Mouse (Mus musculus): Measurements from ENCODE around the gene Col1a1.

Gene Col1a1

DNA sequence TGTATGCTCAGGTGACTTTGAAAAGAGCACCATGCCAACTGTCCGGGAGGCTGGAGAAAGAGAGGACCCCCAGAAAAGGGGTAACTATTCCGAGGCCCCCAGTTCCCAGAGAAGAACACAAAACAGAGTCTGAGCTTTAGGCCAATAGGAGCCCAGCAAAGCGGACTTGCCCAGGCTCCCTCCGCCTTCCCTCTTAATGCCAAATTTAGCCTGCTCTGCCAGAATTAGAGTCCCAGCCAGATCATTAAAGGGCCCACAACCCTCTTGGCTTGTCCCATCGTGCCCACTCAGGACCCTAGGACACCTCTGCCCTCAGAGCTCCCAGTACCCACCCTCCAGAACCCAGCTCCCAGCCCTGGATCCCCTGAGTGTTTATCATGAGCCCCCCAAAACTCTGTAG, 36.9 kb downstream of the Col1a1 start:
- DNase-seq (ENCODE audit: inconsistent age in 2 of 2, low spot score in 1 of 2), result no peak

DNA sequence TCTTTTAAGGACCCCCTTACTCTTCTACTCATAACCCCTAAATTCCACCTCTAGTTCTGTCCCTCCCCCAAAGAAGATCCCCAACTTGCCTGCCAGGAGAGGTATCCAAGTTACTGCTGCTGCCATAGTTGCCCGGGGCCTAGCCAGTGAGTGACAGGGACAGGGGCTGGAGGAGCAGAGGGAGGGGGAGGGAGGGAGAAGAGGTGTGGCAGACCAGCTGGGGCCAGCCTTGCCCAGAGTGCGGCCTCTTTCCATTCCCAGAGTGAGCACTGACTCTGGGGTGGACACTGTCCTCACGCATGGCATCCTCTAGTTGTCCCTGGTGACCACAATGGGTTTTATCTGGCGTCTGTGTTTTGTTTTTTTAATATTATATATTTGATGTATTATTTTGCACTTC, 37.3 kb downstream of the Col1a1 start:
- no peak for DNase-seq (ENCODE audit: inconsistent age in 2 of 2, low spot score in 1 of 2)

DNA sequence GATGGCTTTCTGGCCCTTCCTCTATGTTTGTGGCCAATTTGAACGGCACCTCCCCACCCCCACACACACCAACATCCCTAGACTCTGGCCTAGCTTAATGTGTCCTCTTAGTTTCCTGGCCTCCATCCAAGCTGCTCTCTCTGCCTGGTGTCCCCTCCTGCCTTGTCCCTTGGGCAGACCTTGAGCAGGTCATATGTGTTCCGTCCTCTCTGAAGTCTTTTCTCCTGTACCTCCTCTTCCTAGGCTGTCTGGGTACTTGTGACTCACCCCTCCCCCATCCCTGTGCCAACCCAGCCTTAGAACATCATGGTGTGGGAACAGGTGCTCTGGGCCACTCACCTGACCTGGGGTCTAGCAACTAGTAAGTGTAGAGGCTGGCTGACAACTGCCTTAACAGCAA, 38.9 kb downstream of the Col1a1 start:
- DNase-seq (ENCODE audit: inconsistent age in 2 of 2, low spot score in 1 of 2), result peak in 1 of 2 experiments; percentile 26

DNA sequence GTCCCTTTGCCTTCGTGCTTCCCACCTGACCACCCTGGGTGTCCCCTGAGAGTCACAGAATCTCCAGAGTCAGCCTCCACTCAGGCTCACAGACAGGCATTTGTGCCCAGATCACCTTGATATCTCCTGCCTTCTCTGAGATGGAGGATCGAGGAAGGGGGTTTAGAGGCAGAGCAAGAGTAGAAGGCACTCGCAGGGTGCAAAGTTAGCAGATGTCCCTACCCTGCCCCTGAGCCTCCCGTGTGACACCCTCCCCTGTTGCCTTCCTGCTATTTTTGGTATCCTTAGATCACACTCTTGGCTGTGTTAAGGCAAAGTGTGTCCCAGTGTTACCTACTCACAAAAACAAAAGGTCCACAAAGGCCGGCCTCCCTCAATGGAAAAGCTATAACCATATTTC, 40.2 kb downstream of the Col1a1 start, which contains the start of gene Sgca:
Gene Sgca (minus strand): TSS at position 129 of the 400 bp plus-strand sequence.
- DNase-seq (ENCODE audit: inconsistent age in 2 of 2, low spot score in 1 of 2), result peak in 1 of 2 experiments; percentile 24

DNA sequence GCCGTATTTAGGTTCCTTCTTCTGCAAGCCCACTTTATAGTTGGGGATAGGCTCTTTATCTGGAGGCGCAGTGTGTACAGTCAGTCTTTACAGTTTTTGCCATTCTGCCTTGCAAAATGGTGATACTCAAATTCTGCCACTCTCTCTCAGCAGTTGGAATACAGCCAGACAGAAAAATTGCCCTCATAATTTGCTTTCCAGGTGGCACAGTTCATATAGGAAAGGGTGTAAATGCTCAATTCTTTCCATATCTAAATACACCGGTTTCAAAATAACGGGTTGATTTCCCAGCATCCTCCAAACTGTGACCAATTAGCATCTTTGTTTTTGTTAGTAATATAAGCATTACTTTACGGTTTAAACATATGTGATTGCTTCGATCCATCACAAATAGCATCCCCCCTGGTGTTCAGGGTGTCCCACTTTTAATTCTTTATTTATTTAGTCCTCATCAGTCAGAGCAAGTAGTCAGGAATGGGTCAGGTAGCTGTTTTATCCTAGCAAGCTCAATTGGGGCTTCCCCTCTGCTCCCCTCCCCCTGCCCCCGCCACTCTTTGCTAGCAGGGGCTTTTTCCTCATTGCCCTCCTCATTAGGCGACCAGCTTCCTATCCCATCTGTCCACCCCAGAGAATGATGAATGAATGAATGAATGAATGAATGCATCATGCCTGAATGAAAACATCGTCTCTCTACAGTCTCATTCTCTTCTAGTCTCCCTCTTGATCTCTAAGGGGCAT, 42.3 kb downstream of the Col1a1 start:
- DNase-seq (ENCODE audit: inconsistent age in 2 of 2, low spot score in 1 of 2), result peak in 1 of 2 experiments; percentile 30

DNA sequence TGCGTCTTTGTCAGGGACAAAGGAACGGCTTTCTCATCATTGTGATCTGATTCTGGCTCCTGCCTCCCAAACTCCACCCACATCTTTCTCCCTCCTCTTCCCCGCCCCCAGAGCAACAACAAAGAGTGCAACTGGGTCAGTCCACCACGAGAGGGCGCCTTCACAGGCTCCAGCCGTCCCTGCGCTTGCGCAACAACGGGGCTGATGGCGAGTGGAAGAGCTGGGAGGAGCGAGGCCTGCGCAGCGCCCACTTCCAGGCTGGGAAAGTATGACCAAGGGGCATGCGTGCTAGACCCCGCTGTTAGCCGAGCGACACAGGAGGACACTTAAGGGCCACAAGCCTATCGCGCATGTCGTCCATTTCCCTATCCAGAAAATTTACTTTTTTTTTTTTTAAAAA, 42.9 kb downstream of the Col1a1 start:
- DNase-seq (ENCODE audit: inconsistent age in 2 of 2, low spot score in 1 of 2), result peak; percentile 98 to 99

DNA sequence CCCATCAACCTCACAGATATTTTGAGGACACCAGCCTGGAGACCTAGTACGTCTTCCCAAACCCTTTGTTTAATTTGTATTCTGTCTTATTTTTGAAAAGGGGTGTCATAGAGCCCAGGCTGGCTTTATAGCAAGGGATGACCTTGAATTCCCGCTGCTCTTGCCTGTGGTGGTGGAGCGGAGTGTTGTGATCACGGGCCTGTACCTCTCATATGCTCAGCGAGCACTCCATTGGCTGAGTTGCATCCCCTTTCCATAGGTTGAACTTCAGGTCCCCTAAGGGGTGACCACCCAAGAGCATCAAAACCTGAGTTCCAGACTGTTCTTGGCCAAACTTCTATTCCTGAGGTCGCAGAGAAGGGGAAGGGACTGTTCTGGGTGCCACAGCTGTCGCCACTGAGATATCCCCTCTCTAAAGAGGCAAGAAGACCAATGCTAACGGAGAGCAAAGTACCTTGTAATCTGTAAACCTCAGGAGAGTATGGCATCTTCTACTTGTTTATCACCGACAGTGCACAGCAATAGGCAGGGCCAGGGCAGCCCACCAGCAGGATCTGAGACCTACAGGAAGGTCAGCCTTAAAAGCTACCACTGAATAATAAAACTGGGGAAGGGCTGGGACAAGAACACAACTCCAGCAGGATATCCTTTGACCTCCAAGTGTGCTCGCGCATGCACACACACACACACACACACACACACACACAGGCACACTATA, 43.6 kb downstream of the Col1a1 start:
- peak in 1 of 2 experiments; percentile 27 for DNase-seq (ENCODE audit: inconsistent age in 2 of 2, low spot score in 1 of 2)

DNA sequence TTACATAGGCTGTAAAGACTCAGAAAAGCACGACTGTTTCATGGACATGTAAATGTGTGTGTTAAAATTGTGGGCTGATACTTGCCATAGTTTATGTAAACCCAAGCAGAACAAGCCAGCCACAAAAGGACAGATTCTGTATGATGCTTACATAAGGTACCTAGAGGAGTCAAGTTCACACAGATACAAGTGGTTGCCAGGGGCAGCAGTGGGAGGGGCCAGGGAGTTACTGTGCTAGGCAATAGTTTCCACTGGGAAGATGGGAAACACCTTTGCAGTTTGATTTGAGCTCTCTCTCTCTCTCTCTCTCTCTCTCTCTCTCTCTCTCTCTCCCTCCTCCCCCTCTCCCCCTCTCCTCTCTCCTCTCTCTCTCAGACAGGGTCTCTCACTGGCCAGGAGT, 49.1 kb downstream of the Col1a1 start:
- DNase-seq (ENCODE audit: inconsistent age in 2 of 2, low spot score in 1 of 2), result peak in 1 of 2 experiments; percentile 47

DNA sequence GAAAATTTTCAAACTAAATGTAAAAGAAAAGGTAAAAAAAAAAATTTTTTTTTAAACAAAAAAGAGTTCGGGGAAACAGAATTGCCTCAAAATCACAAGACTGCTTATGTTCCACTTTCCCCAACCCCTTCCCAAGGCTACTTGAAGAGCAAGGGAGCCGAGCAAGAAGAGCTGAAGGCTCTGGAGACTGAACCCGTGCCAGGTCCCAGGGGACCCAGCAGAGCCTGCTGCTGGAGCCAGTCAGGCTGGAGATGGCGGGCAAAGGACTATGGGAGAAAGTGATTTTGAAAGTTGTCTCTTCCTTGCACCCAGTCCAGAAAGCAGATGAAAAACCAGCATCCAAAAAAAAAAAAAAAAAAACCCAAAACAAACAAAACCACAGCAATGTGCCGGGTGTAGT, 49.8 kb downstream of the Col1a1 start:
- peak in 1 of 2 experiments; percentile 36 for DNase-seq (ENCODE audit: inconsistent age in 2 of 2, low spot score in 1 of 2)

DNA sequence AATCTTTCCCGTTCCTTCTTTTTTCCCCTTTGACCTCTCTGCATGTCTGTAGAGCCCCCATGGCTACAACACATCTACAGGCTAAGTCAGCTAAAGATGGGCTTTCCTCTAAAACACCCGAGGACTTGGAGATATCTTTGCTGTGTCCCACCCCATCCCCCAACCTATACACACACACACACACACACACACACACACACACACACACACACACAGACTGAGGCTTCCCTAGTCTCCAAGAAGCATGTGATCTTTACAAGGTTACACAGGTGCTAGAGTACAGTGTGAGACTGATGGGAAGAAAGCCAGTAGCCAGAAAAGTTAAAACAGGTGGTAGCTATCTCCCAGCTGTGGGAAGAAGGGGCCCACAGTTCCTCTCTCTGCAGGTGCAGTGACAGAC, 50.4 kb downstream of the Col1a1 start:
- no peak for DNase-seq (ENCODE audit: inconsistent age in 2 of 2, low spot score in 1 of 2)

DNA sequence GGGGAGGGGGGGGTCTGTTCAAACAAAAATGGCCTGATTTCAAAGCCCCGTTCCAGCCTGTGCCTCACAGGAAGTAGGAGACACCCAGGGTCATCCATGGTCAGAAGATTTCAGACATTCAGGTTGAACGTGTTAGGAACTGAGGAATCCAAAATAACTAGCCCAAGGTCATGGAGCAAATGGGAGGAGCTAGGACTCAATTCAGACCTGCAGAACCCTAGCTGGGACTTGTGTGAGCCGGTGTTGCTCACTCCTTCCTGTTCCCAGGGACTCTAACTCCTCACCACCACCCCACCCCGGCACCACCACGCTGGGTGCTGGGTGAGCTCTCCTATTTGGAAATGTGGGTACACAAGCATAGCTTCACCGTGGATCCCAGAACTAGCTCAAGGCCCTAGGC, 51.3 kb downstream of the Col1a1 start:
- DNase-seq (ENCODE audit: inconsistent age in 2 of 2, low spot score in 1 of 2), result peak; percentile 61 to 85

DNA sequence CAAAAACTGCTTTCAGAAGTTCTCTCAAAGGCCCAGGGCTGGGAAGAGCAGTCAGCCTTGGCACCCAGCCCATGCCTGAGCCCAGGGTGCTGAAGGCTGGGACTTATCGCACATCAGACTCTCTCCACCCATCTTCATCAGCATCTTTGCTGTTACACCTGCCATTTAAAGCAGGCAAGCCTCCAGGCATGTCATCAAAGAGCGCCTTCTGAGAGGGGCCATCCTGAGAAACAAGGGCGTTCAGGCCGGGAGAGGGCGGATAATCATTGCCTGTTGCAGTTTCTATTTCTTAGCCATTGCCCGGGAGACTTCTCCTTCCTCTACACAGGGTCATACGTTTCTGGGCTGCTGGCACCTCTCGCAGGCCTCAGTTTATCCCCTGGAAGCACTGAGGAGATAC, 51.8 kb downstream of the Col1a1 start:
- peak; percentile 60 to 74 for DNase-seq (ENCODE audit: inconsistent age in 2 of 2, low spot score in 1 of 2)

DNA sequence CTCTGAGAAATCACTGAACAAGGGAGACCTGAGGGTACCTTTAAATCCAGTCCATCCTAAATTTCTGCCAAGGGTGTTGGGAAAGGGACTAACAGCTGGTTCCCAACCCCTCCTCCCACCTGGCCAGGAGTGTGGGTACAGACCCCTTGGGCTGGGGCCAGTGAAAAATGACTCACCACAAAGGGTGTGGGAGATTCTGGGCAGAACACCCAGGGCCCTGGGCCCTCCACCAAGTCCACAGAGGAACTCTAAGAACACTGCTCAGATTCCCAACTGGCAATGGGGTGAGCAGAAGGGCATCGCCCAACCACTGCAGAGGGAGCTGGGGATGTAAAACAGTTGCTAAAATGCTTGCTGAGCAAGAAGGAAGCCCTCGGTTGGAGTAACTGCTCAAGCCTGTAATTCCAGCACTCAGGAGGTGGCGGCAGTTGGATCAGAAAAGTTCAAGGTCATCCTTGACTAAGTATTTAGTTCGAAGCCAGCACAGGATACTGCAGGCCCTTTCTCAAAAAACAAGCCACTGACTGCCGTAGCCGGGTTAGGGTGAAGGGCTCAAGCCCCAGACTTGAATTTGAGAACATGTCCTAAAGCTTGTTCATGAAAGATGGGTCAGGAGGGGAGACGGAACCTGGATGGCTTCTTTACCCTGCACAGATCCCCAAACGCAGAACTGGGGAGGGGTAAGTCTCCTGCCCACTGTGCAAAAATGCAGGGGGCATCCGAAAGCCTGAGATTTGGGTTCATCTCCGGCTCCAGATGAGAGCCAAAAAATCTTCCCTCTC, 52.9 kb downstream of the Col1a1 start:
- DNase-seq (ENCODE audit: inconsistent age in 2 of 2, low spot score in 1 of 2), result peak; percentile 58 to 76

DNA sequence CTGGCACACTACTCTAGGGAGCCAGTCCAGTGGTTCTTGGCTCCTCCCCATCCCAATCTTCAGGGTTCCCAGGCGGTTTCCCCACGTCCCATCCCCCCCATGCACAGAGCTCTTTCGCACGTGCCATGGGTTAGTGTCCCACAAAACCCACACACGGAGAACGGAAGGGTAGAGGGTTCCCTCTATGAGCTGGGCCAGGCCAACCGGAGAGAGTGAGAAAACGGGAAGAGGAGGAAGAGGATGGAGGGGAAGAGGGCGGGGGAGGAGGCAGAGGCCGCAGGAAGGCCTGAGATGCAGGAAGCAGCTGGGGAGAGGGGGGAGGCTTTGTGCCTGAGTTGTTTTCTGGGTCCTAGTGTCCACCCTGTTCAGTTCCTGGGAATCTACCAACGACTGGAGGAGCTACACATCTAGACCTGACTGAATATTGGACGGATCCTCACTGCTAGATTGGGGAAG, 53.6 kb downstream of the Col1a1 start:
- DNase-seq (ENCODE audit: inconsistent age in 2 of 2, low spot score in 1 of 2), result peak; percentile 87 to 95

DNA sequence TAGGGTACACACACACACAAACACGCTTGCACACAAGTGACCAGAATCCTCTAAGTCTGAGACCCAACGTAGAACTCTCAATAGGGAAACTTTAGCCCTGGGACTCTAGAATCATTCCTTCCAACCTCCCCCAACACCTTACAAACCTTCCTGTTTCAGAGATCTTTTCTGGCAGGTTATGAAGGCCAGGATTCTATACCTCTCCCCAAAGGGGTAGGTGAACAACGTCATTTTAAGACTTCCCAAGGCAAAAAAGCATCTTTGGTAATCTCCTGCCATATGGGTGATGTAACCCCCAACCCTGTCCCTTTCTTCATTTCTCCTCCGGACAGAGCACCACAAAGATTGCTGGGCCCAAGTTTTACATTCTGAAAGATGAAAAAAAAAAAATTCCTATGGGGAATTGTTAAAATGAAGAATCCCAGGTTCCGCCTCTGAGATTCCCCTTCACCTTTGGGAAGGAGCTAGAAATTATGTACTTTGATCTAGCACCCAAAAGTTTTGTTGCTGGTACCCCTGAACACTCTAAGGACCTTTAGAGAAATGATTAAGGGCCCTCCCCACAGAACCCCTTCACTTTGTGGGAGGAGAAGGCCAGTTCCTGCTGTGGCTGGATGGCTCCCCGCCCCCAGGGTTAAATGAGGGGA, 54.2 kb downstream of the Col1a1 start:
- DNase-seq (ENCODE audit: inconsistent age in 2 of 2, low spot score in 1 of 2), result no peak

DNA sequence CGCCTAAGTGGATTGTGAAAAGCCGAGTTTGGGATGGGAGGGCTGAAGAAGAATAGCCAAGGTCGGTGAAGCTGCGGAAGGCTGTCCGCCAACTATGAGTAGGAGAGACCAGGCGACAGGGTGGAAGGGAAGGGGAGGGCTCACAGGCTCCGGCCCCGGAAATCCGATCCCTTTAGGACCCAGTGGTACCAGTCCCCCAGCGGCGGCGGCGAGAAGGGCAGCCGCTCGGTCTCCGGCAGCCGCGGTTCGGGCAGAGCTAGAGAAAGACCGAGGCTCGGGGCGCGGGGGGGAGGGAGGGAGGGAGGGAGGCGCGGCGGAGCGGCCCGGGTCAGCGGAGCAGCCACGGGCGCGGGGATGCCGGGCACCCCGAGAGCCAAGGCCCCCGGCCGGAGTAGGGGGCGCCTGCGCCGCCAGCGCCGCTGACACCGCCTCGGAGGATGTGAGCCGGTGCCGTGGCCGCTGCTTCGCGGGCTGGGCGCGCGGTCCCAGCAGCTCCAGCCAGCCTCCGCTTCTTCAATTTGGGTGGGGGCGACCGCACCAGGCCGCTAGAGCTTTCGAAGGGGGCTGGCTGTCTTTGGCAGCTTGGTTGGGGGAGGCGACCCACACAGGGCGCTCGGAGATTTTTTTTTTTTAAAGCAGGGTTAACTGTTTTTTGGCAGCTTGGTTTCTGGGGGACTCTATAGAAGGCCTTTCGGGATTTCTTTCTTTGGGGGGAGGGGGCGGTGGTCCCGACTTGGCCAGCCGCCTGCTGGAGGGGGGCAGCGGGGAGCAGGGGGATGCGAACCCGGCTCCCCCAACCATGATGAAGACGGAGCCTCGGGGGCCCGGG, 54.9 kb downstream of the Col1a1 start, which contains the start of gene Ppp1r9b:
Gene Ppp1r9b (plus strand): TSS at position 287 of the 829 bp plus-strand sequence.
- DNase-seq (ENCODE audit: inconsistent age in 2 of 2, low spot score in 1 of 2), result peak; percentile 95 to 98

DNA sequence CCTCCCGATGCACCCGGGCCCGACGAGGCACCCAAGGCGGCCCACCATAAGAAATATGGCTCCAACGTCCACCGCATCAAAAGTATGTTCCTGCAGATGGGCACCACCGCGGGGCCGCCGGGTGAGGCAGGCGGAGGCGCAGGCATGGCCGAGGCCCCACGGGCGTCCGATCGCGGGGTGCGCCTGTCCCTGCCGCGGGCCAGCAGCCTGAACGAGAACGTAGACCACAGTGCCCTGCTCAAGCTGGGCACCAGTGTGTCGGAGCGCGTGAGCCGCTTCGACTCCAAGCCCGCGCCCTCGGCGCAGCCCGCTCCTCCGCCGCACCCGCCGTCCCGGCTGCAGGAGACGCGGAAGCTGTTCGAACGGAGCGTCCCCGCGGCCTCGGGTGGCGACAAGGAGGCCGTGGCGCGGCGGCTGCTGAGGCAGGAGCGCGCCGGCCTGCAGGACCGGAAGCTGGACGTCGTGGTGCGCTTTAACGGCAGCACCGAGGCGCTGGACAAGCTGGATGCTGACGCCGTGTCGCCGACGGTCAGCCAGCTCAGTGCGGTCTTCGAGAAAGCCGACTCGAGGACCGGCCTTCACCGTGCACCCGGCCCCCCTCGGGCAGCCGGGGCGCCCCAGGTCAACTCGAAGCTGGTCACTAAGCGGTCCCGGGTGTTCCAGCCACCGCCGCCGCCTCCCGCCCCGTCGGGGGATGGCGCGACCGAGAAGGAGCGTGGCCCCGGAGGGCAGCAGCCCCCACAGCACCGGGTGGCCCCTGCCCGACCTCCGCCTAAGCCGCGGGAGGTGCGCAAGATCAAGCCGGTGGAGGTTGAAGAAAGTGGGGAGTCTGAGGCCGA, 55.8 kb downstream of the Col1a1 start:
- peak; percentile 71 to 88 for DNase-seq (ENCODE audit: inconsistent age in 2 of 2, low spot score in 1 of 2)

DNA sequence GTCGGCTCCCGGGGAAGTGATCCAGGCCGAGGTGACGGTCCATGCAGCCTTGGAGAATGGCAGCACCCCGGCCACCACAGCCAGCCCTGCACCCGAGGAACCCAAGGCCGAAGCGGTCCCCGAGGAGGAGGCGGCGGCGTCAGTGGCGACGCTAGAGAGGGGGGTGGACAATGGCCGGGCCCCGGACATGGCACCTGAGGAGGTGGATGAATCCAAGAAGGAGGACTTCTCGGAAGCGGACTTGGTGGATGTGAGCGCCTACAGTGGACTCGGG, 56.4 kb downstream of the Col1a1 start:
- peak in 1 of 2 experiments; percentile 86 for DNase-seq (ENCODE audit: inconsistent age in 2 of 2, low spot score in 1 of 2)

Measured in adrenal gland, adult (tissue).